Mouse (Mus musculus) c-Kit-negative CD71-positive TER-119-positive erythroid progenitor cells, embryonic 14.5 days (primary cell): Measurements from ENCODE around the gene Hspb8.
"Not testable (repeated sequence)": the region's sequence is repeated elsewhere in the genome, so short reads cannot be mapped to it uniquely, and the experiment has no call there.

ENCODE experiments used
- DNase-seq: peaks from one replicate; pipeline ENCODE4 v3.0.0-alpha.2; 2013; ENCODE audit warnings: low read depth, low spot score

The Hspb8 gene

DNA sequence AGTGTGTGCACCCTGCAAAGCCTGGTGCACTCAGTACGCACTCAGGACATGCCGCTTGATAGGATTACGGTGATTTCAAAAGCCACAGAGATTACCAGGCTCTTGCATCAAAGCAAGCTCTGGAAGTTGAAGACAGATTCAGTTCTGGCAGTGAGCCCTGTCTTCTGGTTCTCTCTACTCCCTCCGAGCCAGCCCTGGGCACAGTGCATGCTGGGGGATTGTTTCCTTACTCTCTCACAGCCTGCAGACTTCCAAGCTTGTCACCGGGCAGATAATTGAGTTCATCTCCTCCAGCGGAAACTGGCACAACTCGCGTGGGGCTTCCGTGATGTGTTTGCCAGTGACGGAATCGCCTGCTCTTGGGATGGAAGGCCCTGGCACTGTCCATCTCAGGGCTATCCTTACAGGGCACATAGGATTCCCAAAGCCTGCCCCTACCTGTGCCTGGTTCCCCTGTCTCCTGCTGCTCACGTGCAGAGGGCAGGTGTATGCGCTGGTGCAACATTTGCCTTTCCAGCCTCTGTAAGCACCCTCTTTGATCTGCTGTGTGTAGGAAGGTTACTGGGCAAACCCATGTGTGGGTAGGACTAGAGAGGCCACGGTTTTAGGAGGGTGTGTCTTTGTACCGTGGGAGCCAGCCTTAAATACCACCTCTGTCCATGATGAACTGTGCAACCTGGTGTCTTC, 32.7 kb downstream of the Hspb8 start:
- no peak for DNase-seq

DNA sequence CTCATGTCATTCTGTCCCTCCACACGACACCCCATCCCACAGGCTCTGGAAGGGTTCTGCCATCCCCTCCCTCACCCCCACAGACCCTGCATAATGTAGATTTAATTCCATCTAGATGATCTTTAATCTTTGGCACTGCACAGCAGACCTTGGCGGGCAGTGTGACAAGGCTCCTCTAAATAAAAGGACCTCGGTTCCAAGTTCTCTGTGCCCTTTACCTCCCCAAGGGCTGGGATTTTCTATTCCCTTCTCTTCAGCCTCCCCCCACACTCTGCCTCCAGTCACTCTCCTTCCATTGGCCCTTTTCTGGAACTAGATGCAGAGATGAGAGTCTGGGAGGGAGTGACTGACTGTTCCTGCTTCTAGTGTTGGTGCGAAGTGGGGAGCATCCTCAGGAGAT, 33.3 kb downstream of the Hspb8 start:
- no peak for DNase-seq

GRCm38 (mm10) chr5:116387302-116387935, 35.2 kb downstream of the Hspb8 start:
- no peak for DNase-seq

DNA sequence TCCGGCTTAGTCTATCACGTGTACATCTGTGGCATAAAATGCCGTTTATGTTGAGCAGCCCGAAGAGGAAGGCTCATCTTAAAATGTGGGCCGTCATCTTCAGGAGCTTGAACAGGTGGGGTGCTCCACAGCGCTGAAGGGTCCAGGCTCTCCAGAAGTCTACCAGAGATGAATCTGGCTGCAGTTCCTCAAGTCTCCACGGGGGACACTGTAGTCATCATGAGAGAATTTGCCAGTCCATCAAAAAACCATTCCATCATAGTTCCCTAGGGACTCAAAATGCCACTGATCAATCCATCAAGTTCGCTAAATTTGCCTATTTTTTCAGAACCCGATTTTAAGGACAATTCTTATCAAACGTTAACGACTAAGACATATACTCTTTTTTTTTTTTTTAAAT, 36.6 kb downstream of the Hspb8 start:
- no peak for DNase-seq

DNA sequence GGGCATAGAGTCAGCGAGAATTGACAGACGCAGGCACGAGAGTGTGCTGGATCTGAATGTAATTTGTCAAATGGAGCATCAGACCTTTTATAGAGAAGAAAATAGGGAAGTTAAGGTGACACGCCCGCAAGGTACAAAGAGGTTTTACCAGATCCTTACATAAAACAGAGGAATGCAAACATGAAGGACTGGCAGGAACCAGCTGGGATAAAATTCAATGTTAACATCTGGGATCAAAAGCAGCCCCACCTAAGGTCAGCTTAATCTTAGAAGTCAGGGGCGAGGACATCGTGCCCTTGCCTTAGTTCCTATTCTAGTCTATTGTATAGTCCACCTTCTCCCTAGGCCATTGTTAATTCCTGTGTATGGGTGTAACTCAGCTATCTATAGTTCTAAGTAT, 40.0 kb downstream of the Hspb8 start:
- DNase-seq, result not testable (repeated sequence)

DNA sequence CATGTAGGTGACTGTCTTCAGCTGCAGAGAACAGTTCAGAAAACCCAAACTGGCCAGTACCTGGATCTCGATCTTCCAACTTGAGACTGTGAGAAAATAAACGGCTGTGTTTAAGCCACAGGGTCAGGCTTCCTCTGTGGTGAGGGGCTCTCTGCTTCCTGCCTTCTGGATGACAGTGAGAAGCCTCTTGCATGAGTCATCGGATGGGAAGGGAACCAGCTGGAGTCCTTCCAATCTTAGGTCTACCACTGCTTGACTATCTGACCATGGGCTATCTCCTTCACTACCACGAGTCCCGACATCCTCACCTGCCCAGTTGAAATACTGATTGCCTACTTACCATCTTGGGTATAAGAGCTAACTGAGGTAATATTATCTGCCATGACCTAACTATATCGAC, 40.9 kb downstream of the Hspb8 start:
- DNase-seq, result no peak

- DNase-seq, result no peak
These were observed 41.4 kb downstream of the Hspb8 start for GRCm38 (mm10) chr5:116381217-116381616.

DNA sequence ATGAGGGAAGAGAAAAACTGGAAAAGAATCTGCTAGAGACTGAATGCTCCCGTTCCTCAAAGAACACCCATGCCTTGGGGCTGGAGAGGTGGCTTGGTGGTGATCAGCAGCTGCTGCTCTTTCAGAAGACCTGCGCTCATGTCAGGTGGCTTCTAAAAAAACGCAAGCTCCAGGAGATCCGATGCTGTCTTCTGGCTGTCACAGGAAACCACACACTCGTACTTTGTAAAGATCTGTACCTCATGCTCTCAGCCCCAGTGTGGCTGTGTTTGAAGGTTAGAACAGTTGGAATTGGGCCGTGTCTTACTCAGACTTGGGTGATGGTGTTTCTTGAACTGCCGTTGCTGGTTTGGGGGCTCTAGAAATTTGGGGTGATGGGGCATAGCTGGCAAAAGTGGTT, 42.3 kb downstream of the Hspb8 start:
- no peak for DNase-seq

DNA sequence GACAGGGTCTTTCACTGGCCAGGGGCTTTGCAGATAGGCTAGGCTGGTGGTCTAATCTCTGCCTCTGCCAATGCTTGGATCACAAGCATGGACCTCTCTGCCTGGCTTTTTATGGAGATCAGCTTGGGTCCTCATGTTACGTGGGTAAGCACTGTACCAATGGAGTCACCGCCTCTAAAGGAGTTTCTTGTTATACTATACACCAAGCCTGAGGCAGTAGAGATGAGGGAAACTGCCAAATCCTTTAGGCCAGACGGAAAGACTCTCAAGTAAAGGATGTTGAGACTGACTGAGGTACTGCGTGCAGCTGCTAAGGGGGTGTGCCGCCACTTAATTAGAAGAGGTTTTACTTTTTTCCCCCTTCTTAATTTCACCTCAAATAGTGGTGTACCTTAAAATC, 43.8 kb downstream of the Hspb8 start:
- DNase-seq, result no peak

DNA sequence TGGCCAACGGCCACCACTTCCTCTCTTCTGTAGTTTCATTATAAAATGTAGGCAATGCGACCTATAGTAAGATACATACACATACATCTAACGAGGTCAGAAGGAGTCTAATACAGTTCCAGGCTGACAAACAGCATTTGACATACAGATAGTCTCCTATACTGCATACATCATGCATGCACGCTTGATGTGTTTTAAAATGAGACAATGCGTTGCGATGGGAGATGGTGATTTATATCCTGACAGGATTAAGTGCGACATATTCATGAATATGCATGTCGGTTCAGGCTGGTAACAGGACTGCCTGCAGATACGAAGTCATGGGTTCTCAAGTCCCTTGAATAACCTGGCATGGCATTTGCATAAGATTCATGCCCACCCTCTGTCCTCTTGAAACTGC, 54.7 kb downstream of the Hspb8 start:
- no peak for DNase-seq

GRCm38 (mm10) chr5:116366889-116367682, 55.6 kb downstream of the Hspb8 start:
- no peak for DNase-seq

DNA sequence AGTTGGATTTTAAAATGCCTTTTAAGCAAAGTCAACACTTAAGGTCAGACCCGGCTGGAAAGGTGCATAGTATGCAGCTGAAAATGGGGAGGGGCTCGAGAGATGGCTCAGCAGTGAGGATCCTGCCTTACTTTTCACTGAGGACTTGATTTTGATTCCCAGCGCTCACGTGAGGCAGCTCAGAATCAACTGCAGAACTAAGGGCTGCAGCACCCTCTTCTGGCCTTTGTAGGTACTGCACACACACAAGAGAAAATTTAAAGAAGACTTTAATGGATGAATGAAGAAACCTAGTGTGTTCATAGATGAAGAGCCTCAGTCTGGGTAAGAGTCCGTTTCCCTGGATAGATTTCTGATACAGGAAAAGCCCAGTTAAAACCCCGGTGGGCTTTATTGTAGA, 61.3 kb downstream of the Hspb8 start:
- DNase-seq, result no peak

DNA sequence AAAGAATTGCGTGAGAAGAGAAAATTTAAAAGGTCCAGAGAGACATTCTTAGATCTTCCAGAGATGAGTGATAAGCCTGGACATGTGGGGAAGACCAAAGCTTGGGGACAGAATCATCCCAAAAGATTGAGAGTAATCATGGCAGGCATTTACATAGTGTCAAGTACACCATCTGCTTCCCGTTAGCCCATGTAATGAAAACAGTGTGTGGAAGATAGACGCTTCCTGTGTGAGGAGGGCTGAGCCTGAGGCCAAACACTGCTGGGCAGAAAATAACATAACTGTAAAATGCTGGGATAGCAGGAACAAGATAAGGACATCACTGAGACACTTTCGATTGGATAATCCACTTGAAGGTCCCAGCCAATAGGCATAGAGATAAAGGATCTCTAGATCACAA, 61.9 kb downstream of the Hspb8 start:
- no peak for DNase-seq
